Mouse (Mus musculus) liver, adult 2 months (tissue): ENCODE results near the gene Olfr609. TPM values are rescaled to one million over a fixed set of nuclear protein-coding genes. Genes with fewer than 3 reads are reported as not detected.

Experiments used
- DNase-seq: peaks from one replicate; pipeline ENCODE4 v3.0.0-alpha.2; 2011; ENCODE audit warnings: low read depth, low spot score; ENCODE audit errors: extremely low read depth
- H3K27ac ChIP-seq: fragments of 200-500 bp; replicated peaks from 2 replicates; pipeline ENCODE4 v1.5.1; 2012; ENCODE audit warnings: low read depth, mild to moderate bottlenecking, control low read depth, inconsistent platforms, low read length; ENCODE audit not compliant: insufficient read depth
- H3K27me3 ChIP-seq: fragments of 200-500 bp; 2 replicates; pipeline ENCODE4 v1.6.1; 2012; ENCODE audit warnings: mild to moderate bottlenecking, moderate library complexity, low read length, inconsistent platforms; ENCODE audit not compliant: control insufficient read depth, insufficient read depth
- H3K36me3 ChIP-seq: fragments of 200-500 bp; 2 replicates; pipeline ENCODE4 v1.6.1; 2012; ENCODE audit warnings: low read length, inconsistent platforms; ENCODE audit not compliant: control insufficient read depth, insufficient read depth
- H3K4me1 ChIP-seq: fragments of 200-500 bp; 2 replicates; pipeline ENCODE4 v1.6.1; 2011; ENCODE audit warnings: low read length; ENCODE audit not compliant: control insufficient read depth, insufficient read depth
- H3K4me3 ChIP-seq: fragments of 200-500 bp; 2 replicates; pipeline ENCODE4 v1.5.1; 2011; ENCODE audit warnings: low read depth, mild to moderate bottlenecking, control low read depth, low read length, moderate library complexity; ENCODE audit not compliant: insufficient read depth
- H3K79me2 ChIP-seq: fragments of 200-500 bp; 2 replicates; pipeline ENCODE4 v1.6.1; 2012; ENCODE audit warnings: inconsistent platforms, mild to moderate bottlenecking, low read length, moderate library complexity; ENCODE audit not compliant: control insufficient read depth, insufficient read depth
- H3K9ac ChIP-seq: fragments of 200-500 bp; 2 replicates; pipeline ENCODE4 v1.6.1; 2012; ENCODE audit warnings: low read depth, mild to moderate bottlenecking, control low read depth, inconsistent platforms, low read length
- CTCF ChIP-seq: fragments of 200-500 bp; IDR thresholded peaks from 2 replicates; pipeline ENCODE4 v1.5.1; 2011; ENCODE audit warnings: low read depth, low read length, control low read depth
- POLR2A ChIP-seq: fragments of 200-500 bp; IDR thresholded peaks from 2 replicates; pipeline ENCODE4 v1.6.1; 2011; ENCODE audit warnings: low read length, control low read depth; ENCODE audit not compliant: insufficient read depth; ENCODE audit errors: extremely low read depth
- WGBS: fragments of 180-500 bp; shearing (Covaris S2); methylation state at CpG from one replicate; pipeline ENCODE4 v1.1.7; 2018; 5-methylcytosine and 5-hydroxymethylcytosine counted together
- polyA plus RNA-seq: library from polyadenylated mRNA; depleted of rRNA; stranded (reverse); fragments of >200 nt; gene quantifications from 2 replicates; pipeline ENCODE4 v1.2.3, GENCODE M21; 2012; rRNA removed
- total RNA-seq: library from RNA; depleted of rRNA; stranded (reverse); fragments of >200 nt; gene quantifications from 2 replicates; pipeline ENCODE4 v1.2.3, GENCODE M21; 2014; rRNA removed

Gene Olfr609
- total and polyA plus RNA-seq, 2 experiments, result not detected

GRCm38 (mm10) chr7:103460590-103460989 is 37.3 kb downstream of the Olfr609 start:
- TF ChIP-seq POLR2A (no peak), CTCF (no peak)
- Histone ChIP-seq H3K79me2 (no peaks in the 10 kb centered on the region), H3K4me1 (no peaks in the 10 kb centered on the region), H3K36me3 (no peaks in the 10 kb centered on the region), H3K27me3 (no peaks in the 10 kb centered on the region), H3K9ac (no peak overlapping the region), H3K27ac (no peak overlapping the region), H3K4me3 (no peak overlapping the region)
- WGBS, result 89% methylated on average over 5 of the region's 5 CpGs
- DNase-seq, result no peak

DNA sequence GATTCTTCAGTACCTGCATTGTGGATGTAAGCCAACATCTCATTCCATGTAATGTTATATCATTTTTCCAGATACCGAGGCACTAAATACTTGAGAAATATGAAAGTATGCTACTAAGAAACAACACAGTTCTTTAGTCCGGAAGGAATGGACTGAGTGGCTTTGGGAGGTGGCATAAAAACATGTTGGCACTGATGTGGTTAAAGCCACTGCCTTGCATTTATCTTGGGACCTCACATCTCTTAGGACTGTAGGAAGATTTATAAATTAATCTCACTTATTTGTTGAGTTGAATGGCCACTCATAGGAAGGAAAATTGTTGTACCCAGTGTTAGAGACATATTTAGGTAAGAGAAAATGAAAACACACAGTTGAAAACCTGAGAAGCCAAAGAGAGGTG is 49.1 kb downstream of the Olfr609 start, which contains the start of gene Olfr606:
TSS of gene Olfr606 (plus strand) at position 301 of the 400 bp plus-strand sequence.
- Histone ChIP-seq H3K27ac (no peak within 1 kb of the TSS), H3K79me2 (no peaks in the 10 kb centered on the region), H3K4me1 (no peaks in the 10 kb centered on the region), H3K4me3 (no peak within 1 kb of the TSS), H3K36me3 (no peaks in the 10 kb centered on the region), H3K27me3 (no peaks in the 10 kb centered on the region), H3K9ac (no peak within 1 kb of the TSS)
- WGBS, result 86% methylated on average over 2 of the region's 2 CpGs
- DNase-seq, result no peak
- no peak for TF ChIP-seq POLR2A
- TF ChIP-seq CTCF, result no peak

- no peak for TF ChIP-seq POLR2A
- no peak for TF ChIP-seq CTCF
- H3K9ac ChIP-seq, result no peak within 1 kb of the TSS
- H3K4me1 ChIP-seq, result no peaks in the 10 kb centered on the region
- H3K79me2 ChIP-seq, result no peaks in the 10 kb centered on the region
- H3K4me3 ChIP-seq, result no peak within 1 kb of the TSS
- 83% methylated on average over 1 of the region's 1 CpGs for WGBS
- DNase-seq, result no peak
- no peak within 1 kb of the TSS for H3K27ac ChIP-seq
- H3K36me3 ChIP-seq, result no peaks in the 10 kb centered on the region
- H3K27me3 ChIP-seq, result no peaks in the 10 kb centered on the region
Observed at GRCm38 (mm10) chr7:103445339-103445738, 52.5 kb downstream of the Olfr609 start, which contains the start of gene Olfr605. TSS of gene Olfr605 (minus strand) at chr7:103445439.

Other genes starting within 250 kb of the Olfr609 start
- gene Usp17ld, start 245.6 kb downstream of the Olfr609 start, total RNA-seq, result not detected in 2 replicates
- not detected in 2 replicates for gene Usp17ld, start 245.6 kb downstream of the Olfr609 start, polyA plus RNA-seq
- not detected in 2 replicates for gene Olfr596, start 192.4 kb downstream of the Olfr609 start, total RNA-seq
- gene Olfr596, start 192.4 kb downstream of the Olfr609 start, polyA plus RNA-seq, result not detected in 2 replicates
- not detected in 2 replicates for gene Olfr597, start 181.7 kb downstream of the Olfr609 start, total RNA-seq
- not detected in 2 replicates for gene Olfr597, start 181.7 kb downstream of the Olfr609 start, polyA plus RNA-seq
- gene Olfr598, start 174.5 kb downstream of the Olfr609 start, total RNA-seq, result not detected in 2 replicates
- not detected in 2 replicates for gene Olfr598, start 174.5 kb downstream of the Olfr609 start, polyA plus RNA-seq
- not detected in 2 replicates for gene Olfr599, start 162.1 kb downstream of the Olfr609 start, total RNA-seq
- gene Olfr599, start 162.1 kb downstream of the Olfr609 start, polyA plus RNA-seq, result not detected in 2 replicates
- not detected in 2 replicates for gene Olfr600, start 148.4 kb downstream of the Olfr609 start, total RNA-seq
- gene Olfr600, start 148.4 kb downstream of the Olfr609 start, polyA plus RNA-seq, result not detected in 2 replicates
- gene Olfr601, start 135.4 kb downstream of the Olfr609 start, total RNA-seq, result not detected in 2 replicates
- gene Olfr601, start 135.4 kb downstream of the Olfr609 start, polyA plus RNA-seq, result not detected in 2 replicates
- gene Olfr603, start 111.9 kb downstream of the Olfr609 start, total RNA-seq, result not detected in 2 replicates
- not detected in 2 replicates for gene Olfr603, start 111.9 kb downstream of the Olfr609 start, polyA plus RNA-seq
- gene Usp17lc, start 83.0 kb downstream of the Olfr609 start, total RNA-seq, result not detected in 2 replicates
- not detected in 2 replicates for gene Usp17lc, start 83.0 kb downstream of the Olfr609 start, polyA plus RNA-seq
- gene Olfr605, start 52.6 kb downstream of the Olfr609 start, total RNA-seq, result not detected in 2 replicates
- gene Olfr605, start 52.6 kb downstream of the Olfr609 start, polyA plus RNA-seq, result not detected in 2 replicates
- not detected in 2 replicates for gene Olfr606, start 49.0 kb downstream of the Olfr609 start, total RNA-seq
- not detected in 2 replicates for gene Olfr606, start 49.0 kb downstream of the Olfr609 start, polyA plus RNA-seq
- gene Olfr607, start 33.9 kb downstream of the Olfr609 start, total RNA-seq, result not detected in 2 replicates
- not detected in 2 replicates for gene Olfr607, start 33.9 kb downstream of the Olfr609 start, polyA plus RNA-seq
- gene Olfr608, start 28.2 kb downstream of the Olfr609 start, total RNA-seq, result not detected in 2 replicates
- gene Olfr608, start 28.2 kb downstream of the Olfr609 start, polyA plus RNA-seq, result not detected in 2 replicates
- gene Olfr610, start 14.1 kb upstream of the Olfr609 start, total RNA-seq, result not detected in 2 replicates
- not detected in 2 replicates for gene Olfr610, start 14.1 kb upstream of the Olfr609 start, polyA plus RNA-seq
- not detected in 2 replicates for gene Olfr611, start 22.8 kb upstream of the Olfr609 start, total RNA-seq
- not detected in 2 replicates for gene Olfr611, start 22.8 kb upstream of the Olfr609 start, polyA plus RNA-seq
- gene Olfr612, start 44.7 kb upstream of the Olfr609 start, total RNA-seq, result not detected in 2 replicates
- not detected in 2 replicates for gene Olfr612, start 44.7 kb upstream of the Olfr609 start, polyA plus RNA-seq
- gene Olfr613, start 50.0 kb upstream of the Olfr609 start, total RNA-seq, result not detected in 2 replicates
- gene Olfr613, start 50.0 kb upstream of the Olfr609 start, polyA plus RNA-seq, result not detected in 2 replicates
- gene Olfr615, start 58.0 kb upstream of the Olfr609 start, total RNA-seq, result not detected in 2 replicates
- not detected in 2 replicates for gene Olfr615, start 58.0 kb upstream of the Olfr609 start, polyA plus RNA-seq
- gene Olfr616, start 71.1 kb upstream of the Olfr609 start, total RNA-seq, result not detected in 2 replicates
- not detected in 2 replicates for gene Olfr616, start 71.1 kb upstream of the Olfr609 start, polyA plus RNA-seq
- not detected in 2 replicates for gene Olfr617, start 75.0 kb upstream of the Olfr609 start, total RNA-seq
- not detected in 2 replicates for gene Olfr617, start 75.0 kb upstream of the Olfr609 start, polyA plus RNA-seq
- not detected in 2 replicates for gene Olfr618, start 92.0 kb upstream of the Olfr609 start, total RNA-seq
- not detected in 2 replicates for gene Olfr618, start 92.0 kb upstream of the Olfr609 start, polyA plus RNA-seq
- gene Olfr619, start 102.5 kb upstream of the Olfr609 start, total RNA-seq, result not detected in 2 replicates
- not detected in 2 replicates for gene Olfr619, start 102.5 kb upstream of the Olfr609 start, polyA plus RNA-seq
- gene Olfr620, start 114.5 kb upstream of the Olfr609 start, total RNA-seq, result not detected in 2 replicates
- not detected in 2 replicates for gene Olfr620, start 114.5 kb upstream of the Olfr609 start, polyA plus RNA-seq
- gene Olfr622, start 144.6 kb upstream of the Olfr609 start, total RNA-seq, result not detected in 2 replicates
- not detected in 2 replicates for gene Olfr622, start 144.6 kb upstream of the Olfr609 start, polyA plus RNA-seq
- gene Olfr623, start 165.6 kb upstream of the Olfr609 start, total RNA-seq, result not detected in 2 replicates
- not detected in 2 replicates for gene Olfr623, start 165.6 kb upstream of the Olfr609 start, polyA plus RNA-seq
- under 0.01 and 0.07 TPM in 2 replicates for gene Olfr624, start 173.1 kb upstream of the Olfr609 start, total RNA-seq
- not detected in 2 replicates for gene Olfr624, start 173.1 kb upstream of the Olfr609 start, polyA plus RNA-seq
- gene Olfr625-ps1, start 184.7 kb upstream of the Olfr609 start, total RNA-seq, result not detected in 2 replicates
- gene Olfr625-ps1, start 184.7 kb upstream of the Olfr609 start, polyA plus RNA-seq, result not detected in 2 replicates
- gene Olfr243, start 216.6 kb upstream of the Olfr609 start, total RNA-seq, result not detected in 2 replicates
- gene Olfr243, start 216.6 kb upstream of the Olfr609 start, polyA plus RNA-seq, result not detected in 2 replicates
- gene Olfr628, start 232.3 kb upstream of the Olfr609 start, total RNA-seq, result not detected in 2 replicates
- gene Olfr628, start 232.3 kb upstream of the Olfr609 start, polyA plus RNA-seq, result not detected in 2 replicates
- gene Olfr629, start 246.9 kb upstream of the Olfr609 start, total RNA-seq, result not detected in 2 replicates
- not detected in 2 replicates for gene Olfr629, start 246.9 kb upstream of the Olfr609 start, polyA plus RNA-seq